Mouse (Mus musculus) hindbrain, embryonic 15.5 days (tissue): ENCODE data around the gene Gm20388. TPM values are rescaled to one million over a fixed set of nuclear protein-coding genes. Genes with fewer than 3 reads are reported as not detected.

Source experiments
- ATAC-seq: fragments of 200-750 bp; cut with Nextera tagmentation; 2 replicates; pipeline ENCODE4 v1.8.0; 2017; ENCODE audit warnings: low read depth, moderate number of reproducible peaks, moderate TSS enrichment; ENCODE audit not compliant: low FRiP score
- H3K27ac ChIP-seq: fragments of 300-500 bp; sonication (generic); replicated peaks from 2 replicates; pipeline ENCODE4 v1.5.1; 2015; ENCODE audit warnings: mild to moderate bottlenecking, inconsistent platforms
- H3K27me3 ChIP-seq: fragments of 300-500 bp; sonication (generic); 2 replicates; pipeline ENCODE4 v1.6.1; 2015; ENCODE audit warnings: control low read depth, inconsistent platforms
- H3K36me3 ChIP-seq: fragments of 300-500 bp; sonication (generic); 2 replicates; pipeline ENCODE4 v1.6.1; 2015; ENCODE audit warnings: control low read depth, inconsistent platforms
- H3K4me1 ChIP-seq: fragments of 300-500 bp; sonication (generic); replicated peaks from 2 replicates; pipeline ENCODE4 v1.6.1; 2015; ENCODE audit warnings: control low read depth, inconsistent platforms
- H3K4me2 ChIP-seq: fragments of 300-500 bp; sonication (generic); 2 replicates; pipeline ENCODE4 v1.6.1; 2015; ENCODE audit warnings: moderate library complexity, mild to moderate bottlenecking, inconsistent platforms
- H3K4me3 ChIP-seq: fragments of 300-500 bp; sonication (generic); 2 replicates; pipeline ENCODE4 v1.5.1; 2015; ENCODE audit warnings: mild to moderate bottlenecking, inconsistent platforms
- H3K9ac ChIP-seq: fragments of 300-500 bp; sonication (generic); 2 replicates; pipeline ENCODE4 v1.6.1; 2015; ENCODE audit warnings: inconsistent platforms
- H3K9me3 ChIP-seq: fragments of 300-500 bp; sonication (generic); 2 replicates; pipeline ENCODE4 v1.6.1; 2016; ENCODE audit warnings: control low read depth, inconsistent platforms
- WGBS: fragments of 180-500 bp; shearing (Covaris S2); methylation state at CpG from one replicate; pipeline ENCODE4 v1.1.7; 2015; 5-methylcytosine and 5-hydroxymethylcytosine counted together
- polyA plus RNA-seq: library from polyadenylated mRNA; unstranded; fragments of >200 nt; fragmentation: Nextera tagmentation; extraction: Ambion mirVana; gene quantifications from 2 replicates; pipeline ENCODE4 v1.2.1, GENCODE M21; 2015

The Gm20388 gene
- polyA plus RNA-seq, 1 experiment from 2014 or later = 5.4 TPM

DNA sequence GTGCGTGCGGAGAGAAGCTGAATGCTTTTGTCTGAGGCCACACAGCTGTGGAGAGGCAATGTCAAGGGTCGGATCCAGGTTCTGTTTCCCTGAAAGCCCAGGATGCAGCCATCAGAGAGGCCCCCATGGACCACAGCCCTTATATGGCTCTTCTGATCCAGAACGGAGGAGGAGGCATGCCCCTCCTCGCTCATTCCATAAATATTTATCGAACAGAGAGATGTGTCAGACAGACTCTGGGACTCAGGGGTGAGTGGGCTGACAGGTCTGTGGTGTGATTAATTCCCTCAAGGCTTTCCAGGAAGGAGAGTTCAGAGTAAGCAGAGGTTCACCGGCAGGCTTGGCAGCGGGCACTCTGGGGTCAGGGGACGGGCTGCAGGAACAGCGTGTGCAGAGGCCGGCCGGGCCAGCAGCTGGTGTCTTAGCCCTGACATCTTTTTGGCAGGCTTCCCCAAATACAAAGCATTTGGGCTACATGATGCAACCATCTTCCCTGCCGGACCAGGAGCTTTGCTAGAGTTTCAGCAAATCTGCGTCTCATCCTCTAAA, 93.6 kb downstream of the Gm20388 start:
- H3K9ac ChIP-seq = no peak overlapping the region
- H3K36me3 ChIP-seq = no peaks in the 10 kb centered on the region
- H3K9me3 ChIP-seq = no peaks in the 10 kb centered on the region
- no peak overlapping the region for H3K27ac ChIP-seq
- peaks cover 20% of the 10 kb centered on the region for H3K4me1 ChIP-seq
- peak; percentile 56; the same call in 1 of the 2 replicates for ATAC-seq
- no peaks in the 10 kb centered on the region for H3K27me3 ChIP-seq
- no peak overlapping the region for H3K4me3 ChIP-seq
- WGBS = 36% methylated on average over 14 of the region's 14 CpGs
- H3K4me2 ChIP-seq = no peak overlapping the region

DNA sequence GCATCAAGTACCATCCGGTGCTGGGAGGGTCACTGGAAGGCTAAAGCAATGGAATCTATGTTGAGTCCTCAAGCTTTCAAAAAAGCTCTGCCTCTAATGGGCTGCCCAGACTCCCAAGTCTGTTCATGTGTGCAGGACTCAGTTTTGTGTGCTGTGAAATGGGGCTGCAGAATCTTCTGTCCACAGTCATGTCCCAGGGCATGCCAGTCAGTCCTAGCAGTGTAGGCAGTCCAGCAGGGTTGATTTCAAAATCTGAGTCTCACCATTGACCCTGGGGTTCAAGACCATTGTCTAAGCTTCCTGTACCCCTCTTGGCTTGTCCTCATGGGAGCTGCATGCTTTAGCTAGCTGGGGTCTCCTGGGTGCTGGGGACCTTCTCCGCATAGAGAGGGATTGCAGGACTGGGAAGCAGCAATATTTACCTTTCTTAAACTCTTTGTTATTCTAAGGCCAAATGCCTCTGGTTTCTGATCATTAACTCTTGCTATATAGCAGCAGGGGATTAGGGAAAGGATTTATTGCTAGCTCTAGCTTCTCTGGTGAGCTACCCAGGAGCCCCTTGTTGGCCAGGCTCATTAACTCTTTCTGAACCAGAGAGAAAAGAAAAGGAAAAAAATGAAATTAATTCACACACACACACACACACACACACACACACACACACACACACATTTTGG, 94.2 kb downstream of the Gm20388 start:
- Histone ChIP-seq H3K36me3 (no peaks in the 10 kb centered on the region), H3K4me2 (no peak overlapping the region), H3K4me3 (no peak overlapping the region), H3K27ac (no peak overlapping the region), H3K4me1 (peaks cover 20% of the 10 kb centered on the region), H3K27me3 (no peaks in the 10 kb centered on the region), H3K9me3 (no peaks in the 10 kb centered on the region), H3K9ac (no peak overlapping the region)
- WGBS = 48% methylated on average over 2 of the region's 2 CpGs
- no peak for ATAC-seq

DNA sequence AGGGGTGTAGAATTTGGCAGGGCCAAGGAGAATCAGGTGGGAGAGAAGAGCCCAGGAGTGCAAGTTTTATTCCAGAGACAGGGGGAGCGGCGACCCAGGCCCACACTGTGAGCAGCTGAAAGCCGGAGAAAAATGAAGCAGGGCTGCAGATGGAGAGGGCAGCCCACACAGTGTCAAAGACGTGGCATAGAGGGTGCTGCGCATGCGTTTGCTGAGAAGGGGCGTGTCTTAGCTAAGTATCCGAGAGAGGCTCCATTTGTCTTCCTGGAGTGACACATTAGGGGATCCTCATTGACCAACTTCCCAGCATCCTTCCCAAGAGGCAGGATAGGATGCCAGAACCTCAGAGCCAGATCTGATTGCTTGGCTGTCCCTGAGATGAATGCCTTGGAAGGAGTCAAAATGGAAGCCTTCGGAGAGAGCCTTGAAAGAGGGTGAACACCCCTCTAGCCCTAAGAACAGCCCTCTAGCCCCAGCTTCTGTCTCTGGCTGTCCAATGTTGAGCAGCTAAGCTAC, 96.1 kb downstream of the Gm20388 start:
- H3K27me3 ChIP-seq = no peaks in the 10 kb centered on the region
- no peak overlapping the region for H3K9ac ChIP-seq
- H3K4me1 ChIP-seq = peaks cover 20% of the 10 kb centered on the region
- no peak overlapping the region for H3K27ac ChIP-seq
- H3K4me3 ChIP-seq = no peak overlapping the region
- no peaks in the 10 kb centered on the region for H3K9me3 ChIP-seq
- no peak for ATAC-seq
- H3K36me3 ChIP-seq = no peaks in the 10 kb centered on the region
- no peak overlapping the region for H3K4me2 ChIP-seq
- WGBS = 35% methylated on average over 9 of the region's 9 CpGs

DNA sequence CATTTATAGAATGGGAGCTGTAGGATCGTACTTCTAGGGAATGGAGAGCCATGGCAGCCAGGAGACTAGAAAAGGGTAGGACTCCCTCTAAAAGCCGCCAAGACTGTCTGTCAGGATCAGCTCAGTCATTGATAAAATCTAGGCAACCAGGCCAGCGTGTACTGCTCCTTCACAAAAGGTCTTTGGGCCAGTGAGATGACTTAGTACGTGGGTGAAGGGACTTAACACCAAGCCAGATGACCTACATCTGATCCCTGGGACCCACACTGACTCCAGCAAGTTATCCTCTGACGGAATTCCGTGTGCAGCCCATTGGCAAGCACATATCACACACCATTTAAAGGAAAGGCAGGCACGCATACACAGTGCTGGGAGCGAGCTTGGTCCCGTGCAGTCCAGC, 96.5 kb downstream of the Gm20388 start:
- H3K4me2 ChIP-seq = no peak overlapping the region
- H3K36me3 ChIP-seq = no peaks in the 10 kb centered on the region
- no peak overlapping the region for H3K9ac ChIP-seq
- no peak overlapping the region for H3K4me3 ChIP-seq
- no peak for ATAC-seq
- H3K27ac ChIP-seq = no peak overlapping the region
- H3K9me3 ChIP-seq = no peaks in the 10 kb centered on the region
- H3K27me3 ChIP-seq = no peaks in the 10 kb centered on the region
- WGBS = 80% methylated on average over 9 of the region's 9 CpGs
- H3K4me1 ChIP-seq = peaks cover 20% of the 10 kb centered on the region

DNA sequence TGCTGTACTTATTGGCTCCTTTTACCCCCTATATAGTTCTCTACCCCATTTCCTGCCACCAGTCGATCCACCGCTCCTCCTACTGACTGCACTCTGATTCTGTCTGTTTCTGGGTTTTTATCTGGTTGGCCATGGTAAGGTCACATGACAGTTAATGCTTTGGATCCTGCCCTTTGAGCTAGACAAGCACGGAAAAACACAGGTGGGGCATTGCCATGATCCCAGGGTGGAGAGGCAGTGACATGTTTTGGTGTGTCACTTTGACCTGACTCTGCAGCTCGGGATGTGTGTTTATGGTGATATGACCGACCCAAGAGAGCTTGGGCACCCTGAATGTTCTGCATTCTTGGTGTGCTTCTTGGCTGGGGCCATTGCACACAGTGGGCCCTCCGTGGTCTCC, 98.6 kb downstream of the Gm20388 start:
- Histone ChIP-seq H3K36me3 (no peaks in the 10 kb centered on the region), H3K27me3 (no peaks in the 10 kb centered on the region), H3K9ac (no peak overlapping the region), H3K27ac (no peak overlapping the region), H3K4me2 (no peak overlapping the region), H3K4me1 (peaks cover 14% of the 10 kb centered on the region), H3K9me3 (no peaks in the 10 kb centered on the region), H3K4me3 (no peak overlapping the region)
- ATAC-seq = no peak
- 75% methylated on average over 6 of the region's 6 CpGs for WGBS

DNA sequence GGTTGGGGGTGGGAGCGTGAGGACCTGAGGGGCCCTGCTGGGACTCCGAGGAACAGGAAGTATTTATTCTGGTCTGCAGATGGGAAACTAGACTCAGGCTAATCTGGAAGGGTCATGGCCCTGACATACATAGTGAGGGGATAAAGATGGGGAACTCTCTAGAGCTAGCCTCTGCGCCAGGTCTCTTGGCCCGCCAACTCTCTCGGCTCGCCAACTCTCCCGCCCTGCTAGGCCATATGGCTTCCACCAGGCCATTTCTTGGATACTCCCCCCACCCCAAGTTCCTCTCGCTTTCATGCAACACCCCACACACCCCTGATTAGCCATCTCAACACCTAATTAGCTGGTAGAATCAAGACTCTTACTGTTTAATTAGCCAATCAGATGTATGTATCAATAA, 101.8 kb downstream of the Gm20388 start:
- Histone ChIP-seq H3K9me3 (no peaks in the 10 kb centered on the region), H3K4me3 (no peak overlapping the region), H3K36me3 (no peaks in the 10 kb centered on the region), H3K27ac (no peak overlapping the region), H3K4me1 (no peaks in the 10 kb centered on the region), H3K27me3 (no peaks in the 10 kb centered on the region), H3K4me2 (no peak overlapping the region), H3K9ac (no peak overlapping the region)
- 86% methylated on average over 8 of the region's 8 CpGs for WGBS
- ATAC-seq = no peak

DNA sequence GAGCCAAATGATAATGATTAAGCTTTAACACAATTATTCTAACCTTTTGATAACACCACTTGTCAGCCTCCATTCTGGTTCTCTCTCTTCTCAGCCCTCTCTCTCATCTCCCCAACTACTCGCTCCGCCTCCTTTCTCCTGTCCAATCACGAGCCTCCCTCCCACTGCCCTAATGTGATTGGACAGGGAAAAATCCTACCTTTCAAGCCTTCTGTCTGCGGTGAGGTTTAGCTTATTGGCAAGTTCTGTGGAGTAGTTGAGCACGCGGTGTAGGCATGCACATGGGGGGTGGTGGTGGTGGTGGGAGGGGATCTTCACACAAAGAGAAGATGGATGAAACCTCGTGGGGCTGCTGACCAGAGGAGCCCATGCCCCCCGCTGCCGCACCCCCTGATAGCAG, 102.3 kb downstream of the Gm20388 start:
- WGBS = 29% methylated on average over 9 of the region's 9 CpGs
- Histone ChIP-seq H3K27ac (no peak overlapping the region), H3K4me1 (no peaks in the 10 kb centered on the region), H3K9ac (no peak overlapping the region), H3K9me3 (no peaks in the 10 kb centered on the region), H3K36me3 (no peaks in the 10 kb centered on the region), H3K4me2 (no peak overlapping the region), H3K27me3 (no peaks in the 10 kb centered on the region), H3K4me3 (no peak overlapping the region)
- ATAC-seq = no peak

DNA sequence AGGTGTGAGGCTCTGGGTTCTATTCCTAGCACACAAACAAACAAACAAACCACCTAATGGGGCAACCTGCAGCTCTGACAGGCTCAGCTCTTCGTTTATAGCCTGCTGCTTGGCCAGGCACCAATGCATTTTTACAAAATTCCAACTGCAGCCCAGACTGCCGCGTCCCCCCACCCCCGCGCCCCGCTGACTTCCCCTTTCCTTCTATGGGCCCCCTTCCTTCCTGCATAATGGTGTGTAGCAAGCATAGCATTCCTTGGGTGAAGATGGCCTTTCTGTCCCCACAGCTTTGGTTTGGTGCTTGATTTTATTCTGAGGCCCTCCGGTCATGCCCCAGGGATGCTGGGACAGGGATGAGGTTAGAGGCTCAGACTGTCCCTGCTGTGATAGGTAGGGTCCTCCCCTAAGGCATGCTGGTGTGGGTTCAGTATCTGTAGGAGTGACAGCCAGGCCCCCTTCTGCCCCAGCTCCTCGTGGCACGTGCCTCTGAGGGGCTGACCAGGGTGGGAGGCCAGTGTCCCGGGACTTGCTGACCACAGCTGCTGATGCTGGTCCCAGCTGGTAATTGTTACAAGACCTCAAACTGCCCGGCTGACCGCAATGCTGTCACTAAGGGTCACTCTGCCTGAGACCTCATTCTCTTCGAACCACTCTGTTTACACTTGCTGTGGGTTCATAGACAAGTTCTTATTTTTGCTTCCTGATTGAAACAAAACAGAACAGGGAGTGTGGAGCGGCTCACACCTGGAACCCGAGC, 103.8 kb downstream of the Gm20388 start:
- ATAC-seq = no peak
- H3K9me3 ChIP-seq = no peaks in the 10 kb centered on the region
- no peak overlapping the region for H3K4me2 ChIP-seq
- H3K27ac ChIP-seq = no peak overlapping the region
- WGBS = 73% methylated on average over 15 of the region's 15 CpGs
- no peaks in the 10 kb centered on the region for H3K27me3 ChIP-seq
- H3K36me3 ChIP-seq = no peaks in the 10 kb centered on the region
- no peak overlapping the region for H3K4me3 ChIP-seq
- no peaks in the 10 kb centered on the region for H3K4me1 ChIP-seq
- no peak overlapping the region for H3K9ac ChIP-seq

DNA sequence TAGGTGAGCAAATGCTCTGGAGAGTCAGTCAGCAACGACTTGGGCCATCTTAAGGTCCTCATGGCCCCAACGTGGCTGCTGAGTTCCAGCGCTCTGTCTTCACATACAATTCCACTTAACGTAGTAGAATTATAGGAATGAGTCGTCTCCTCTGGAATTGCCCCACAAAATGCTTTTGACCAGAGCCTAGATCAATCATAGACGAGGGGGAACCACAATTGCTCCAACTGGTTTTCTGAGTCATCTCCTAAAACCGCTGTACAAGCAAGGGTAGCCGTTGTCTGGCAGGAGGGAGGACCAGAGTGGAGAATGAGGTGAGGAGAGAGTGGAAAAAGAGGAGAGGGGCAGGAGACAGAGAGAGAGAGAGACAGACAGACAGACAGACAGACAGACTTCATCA, 105.3 kb downstream of the Gm20388 start:
- no peak for ATAC-seq
- no peak overlapping the region for H3K4me2 ChIP-seq
- no peak overlapping the region for H3K27ac ChIP-seq
- no peak overlapping the region for H3K9ac ChIP-seq
- WGBS = 92% methylated on average over 8 of the region's 8 CpGs
- H3K4me3 ChIP-seq = no peak overlapping the region
- no peaks in the 10 kb centered on the region for H3K27me3 ChIP-seq
- H3K9me3 ChIP-seq = no peaks in the 10 kb centered on the region
- no peaks in the 10 kb centered on the region for H3K36me3 ChIP-seq
- H3K4me1 ChIP-seq = no peaks in the 10 kb centered on the region

DNA sequence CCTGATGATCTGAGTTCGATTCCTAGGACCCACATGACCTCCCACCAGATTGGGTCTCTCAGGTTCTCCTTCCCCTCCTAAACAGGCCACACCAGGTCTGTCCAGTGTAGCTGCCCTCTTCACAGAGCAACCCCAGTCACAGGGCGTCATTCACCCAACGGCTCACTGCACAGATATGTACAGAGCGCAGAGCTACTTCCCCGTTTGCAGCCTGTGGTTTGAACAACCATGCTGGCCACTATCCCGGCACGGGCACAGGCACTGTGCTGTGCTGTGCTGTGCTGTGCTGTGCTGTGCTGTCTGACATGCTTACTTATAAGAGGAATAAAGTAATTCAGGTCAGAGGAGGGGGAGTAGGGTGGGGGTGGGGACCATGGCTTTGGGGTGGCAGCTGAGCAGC, 105.8 kb downstream of the Gm20388 start:
- Histone ChIP-seq H3K4me2 (no peak overlapping the region), H3K9ac (no peak overlapping the region), H3K27ac (no peak overlapping the region), H3K27me3 (no peaks in the 10 kb centered on the region), H3K9me3 (no peaks in the 10 kb centered on the region), H3K4me3 (no peak overlapping the region), H3K4me1 (no peaks in the 10 kb centered on the region), H3K36me3 (no peaks in the 10 kb centered on the region)
- no peak for ATAC-seq
- WGBS = 80% methylated on average over 7 of the region's 7 CpGs

DNA sequence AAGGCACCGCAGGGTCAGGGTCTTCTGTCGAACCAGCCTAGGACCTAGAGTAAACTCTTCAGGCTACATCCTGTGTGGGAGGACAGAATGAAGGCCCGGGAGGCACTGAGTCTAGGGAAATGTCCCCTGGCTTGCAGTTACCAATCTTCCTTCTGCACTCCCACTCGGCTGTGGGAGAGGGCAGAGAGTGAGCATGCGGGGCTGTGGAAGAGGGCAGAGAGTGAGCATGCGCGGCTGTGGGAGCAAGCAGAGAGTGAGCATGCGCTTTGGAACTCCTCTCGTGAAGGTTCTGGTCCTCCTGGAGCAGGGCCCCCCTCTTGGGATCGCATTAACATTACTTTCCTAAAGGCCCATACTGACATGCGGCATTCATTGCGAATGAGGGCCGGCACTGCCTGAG, 106.7 kb downstream of the Gm20388 start:
- Histone ChIP-seq H3K27me3 (no peaks in the 10 kb centered on the region), H3K36me3 (no peaks in the 10 kb centered on the region), H3K27ac (no peak overlapping the region), H3K9ac (no peak overlapping the region), H3K4me1 (no peaks in the 10 kb centered on the region), H3K4me3 (no peak overlapping the region), H3K4me2 (no peak overlapping the region), H3K9me3 (no peaks in the 10 kb centered on the region)
- WGBS = 88% methylated on average over 13 of the region's 13 CpGs
- ATAC-seq = no peak

DNA sequence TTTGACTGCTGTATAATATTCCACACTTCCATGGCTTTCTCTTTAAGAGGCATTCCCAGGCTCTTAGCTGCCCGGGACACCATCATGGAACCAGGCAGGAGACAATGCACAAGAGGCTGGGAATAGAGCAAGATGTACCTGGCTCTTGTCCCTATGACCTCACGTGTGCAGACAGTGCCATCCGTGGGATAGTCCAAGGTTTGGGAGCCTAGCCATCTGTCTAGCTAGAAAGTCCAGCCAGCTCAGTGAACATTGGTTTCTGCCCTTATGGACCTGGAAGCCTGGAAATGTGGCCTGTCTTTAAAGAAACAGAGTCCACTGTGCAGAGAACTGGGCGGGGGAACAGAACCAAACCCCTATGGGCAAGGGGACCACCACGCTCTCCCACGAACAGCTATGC, 107.1 kb downstream of the Gm20388 start:
- Histone ChIP-seq H3K4me1 (no peaks in the 10 kb centered on the region), H3K27ac (no peak overlapping the region), H3K9ac (no peak overlapping the region), H3K4me2 (no peak overlapping the region), H3K27me3 (no peaks in the 10 kb centered on the region), H3K4me3 (no peak overlapping the region), H3K9me3 (no peaks in the 10 kb centered on the region), H3K36me3 (no peaks in the 10 kb centered on the region)
- 94% methylated on average over 6 of the region's 6 CpGs for WGBS
- no peak for ATAC-seq
